Mouse (Mus musculus) lung, postnatal 0 days (tissue): ENCODE measurements around the gene Hint2.

Source experiments
- CTCF ChIP-seq: IDR thresholded peaks from 2 replicates; pipeline ENCODE4 v1.5.1; 2016; ENCODE audit warnings: antibody characterized with exemption, mild to moderate bottlenecking
- EP300 ChIP-seq: IDR thresholded peaks from 2 replicates; pipeline ENCODE4 v1.6.1; 2016; ENCODE audit warnings: antibody characterized with exemption, mild to moderate bottlenecking, control low read depth

DNA sequence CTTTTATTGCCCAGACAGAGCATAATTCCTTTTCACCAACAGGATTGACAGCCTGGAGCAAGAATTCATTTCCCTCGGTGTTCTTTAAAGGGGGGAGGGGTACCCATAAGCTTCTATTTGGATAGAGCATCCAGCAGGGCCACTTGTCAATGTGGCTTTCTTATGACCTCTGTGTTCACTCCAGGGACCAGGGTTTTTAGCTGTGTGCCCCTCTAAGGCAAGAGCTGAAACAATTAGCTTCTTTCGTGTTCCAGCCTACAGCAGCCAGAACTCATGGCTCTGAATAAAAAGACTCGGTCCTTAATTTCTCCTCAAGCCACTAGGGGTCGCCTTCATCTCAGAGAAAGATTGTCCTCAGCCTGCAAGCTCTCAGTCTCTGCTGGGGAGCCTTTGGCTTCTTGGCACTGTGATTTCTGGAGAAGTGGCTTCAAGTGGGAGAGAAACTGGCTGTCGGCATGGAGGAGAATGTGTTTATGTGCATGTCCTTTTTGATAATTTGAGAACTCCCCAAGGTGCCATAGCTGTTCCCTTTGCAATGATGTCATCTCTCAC is 26.2 kb downstream of the Hint2 start:
- TF ChIP-seq CTCF (peak; percentile 91), EP300 (peak; percentile 52; the same call in 1 of the 2 replicates)
